Mouse (Mus musculus): ENCODE results near the gene Tomm40l. TPM values are rescaled to one million over a fixed set of nuclear protein-coding genes. Genes with fewer than 3 reads are reported as not detected.

Gene Tomm40l
- polyA plus RNA-seq, 2 experiments = 26.3 to 29.2 TPM

DNA sequence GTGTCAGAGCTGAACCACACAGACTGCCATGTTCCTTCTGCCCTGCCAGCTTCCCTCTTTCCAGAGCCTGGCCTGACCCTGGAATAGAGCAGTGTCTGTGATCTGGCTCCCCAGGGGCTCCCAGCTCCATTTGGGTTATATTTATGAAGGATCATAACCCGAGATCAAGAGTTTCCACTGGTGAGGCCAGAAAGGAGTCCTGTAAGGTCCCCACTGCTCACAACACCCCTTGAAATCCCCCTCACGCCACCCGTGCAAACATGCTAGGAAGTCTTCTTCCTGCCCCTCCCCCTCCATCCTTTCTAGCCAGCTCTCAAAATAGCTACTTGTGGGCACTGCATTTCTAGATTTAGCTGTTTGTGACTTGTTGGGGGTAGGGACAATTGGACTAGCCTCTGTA lies 38.7 kb downstream of the Tomm40l start:
- no peak for ATAC-seq (ENCODE audit: low FRiP score, low read depth)
- no peak overlapping the region for H3K4me3 ChIP-seq (replicated peaks; ENCODE audit: low read length)
- H3K27ac ChIP-seq (replicated peaks; ENCODE audit: low read depth, low read length) = no peak overlapping the region
- WGBS = 44% methylated on average over 3 of the region's 3 CpGs
- H3K4me1 ChIP-seq (ENCODE audit: control insufficient read depth, insufficient read depth, low read length) = peaks cover 6% of the 10 kb centered on the region
- H3K4me2 ChIP-seq (replicated peaks; ENCODE audit: low read depth, low read length, severe bottlenecking) = no peak overlapping the region
- no peaks in the 10 kb centered on the region for H3K9me3 ChIP-seq (ENCODE audit: control insufficient read depth, low read length)
- DNase-seq (ENCODE audit: low spot score) = no peak
- H3K27me3 ChIP-seq (ENCODE audit: control insufficient read depth, insufficient read depth, low read length) = no peaks in the 10 kb centered on the region
- H3K9ac ChIP-seq (ENCODE audit: low read depth, low read length, severe bottlenecking) = no peak overlapping the region
- H3K36me3 ChIP-seq (ENCODE audit: control insufficient read depth, insufficient read depth, low read length) = no peaks in the 10 kb centered on the region
- TF ChIP-seq POLR2A (IDR thresholded peaks at IDR 0.05; ENCODE audit: borderline replicate concordance, extremely low read depth, insufficient read depth, insufficient read length) = no peak

GRCm38 (mm10) chr1:171183025-171183424 lies 39.3 kb downstream of the Tomm40l start:
- no peaks in the 10 kb centered on the region for H3K9me3 ChIP-seq (ENCODE audit: control insufficient read depth, low read length)
- WGBS = 81% methylated on average over 3 of the region's 3 CpGs
- no peak overlapping the region for H3K9ac ChIP-seq (ENCODE audit: low read depth, low read length, severe bottlenecking)
- ATAC-seq (ENCODE audit: low FRiP score, low read depth) (no peak), DNase-seq (ENCODE audit: low spot score) (no peak)
- H3K4me1 ChIP-seq (ENCODE audit: control insufficient read depth, insufficient read depth, low read length) = peaks cover 4% of the 10 kb centered on the region; the same call in 1 of the 2 replicates
- H3K4me2 ChIP-seq (replicated peaks; ENCODE audit: low read depth, low read length, severe bottlenecking) = no peak overlapping the region
- no peak overlapping the region for H3K4me3 ChIP-seq (replicated peaks; ENCODE audit: low read length)
- no peaks in the 10 kb centered on the region for H3K27me3 ChIP-seq (ENCODE audit: control insufficient read depth, insufficient read depth, low read length)
- H3K36me3 ChIP-seq (ENCODE audit: control insufficient read depth, insufficient read depth, low read length) = no peaks in the 10 kb centered on the region
- H3K27ac ChIP-seq (replicated peaks; ENCODE audit: low read depth, low read length) = no peak overlapping the region
- TF ChIP-seq POLR2A (IDR thresholded peaks at IDR 0.05; ENCODE audit: borderline replicate concordance, extremely low read depth, insufficient read depth, insufficient read length) = no peak

GRCm38 (mm10) chr1:171179487-171180171 lies 42.7 kb downstream of the Tomm40l start:
- Histone ChIP-seq H3K4me2 (replicated peaks; ENCODE audit: low read depth, low read length, severe bottlenecking) (no peak overlapping the region), H3K36me3 (ENCODE audit: control insufficient read depth, insufficient read depth, low read length) (no peaks in the 10 kb centered on the region), H3K27me3 (ENCODE audit: control insufficient read depth, insufficient read depth, low read length) (no peaks in the 10 kb centered on the region), H3K4me1 (ENCODE audit: control insufficient read depth, insufficient read depth, low read length) (peaks cover 2% of the 10 kb centered on the region; the same call in 1 of the 2 replicates), H3K4me3 (replicated peaks; ENCODE audit: low read length) (no peak overlapping the region), H3K27ac (replicated peaks; ENCODE audit: low read depth, low read length) (no peak overlapping the region), H3K9me3 (ENCODE audit: control insufficient read depth, low read length) (no peaks in the 10 kb centered on the region), H3K9ac (ENCODE audit: low read depth, low read length, severe bottlenecking) (no peak overlapping the region)
- DNase-seq (ENCODE audit: low spot score) (no peak), ATAC-seq (ENCODE audit: low FRiP score, low read depth) (no peak)
- 84% methylated on average over 5 of the region's 5 CpGs for WGBS
- no peak for TF ChIP-seq POLR2A (IDR thresholded peaks at IDR 0.05; ENCODE audit: borderline replicate concordance, extremely low read depth, insufficient read depth, insufficient read length)

- no peak overlapping the region for H3K4me2 ChIP-seq (replicated peaks; ENCODE audit: low read depth, low read length, severe bottlenecking)
- H3K27me3 ChIP-seq (ENCODE audit: control insufficient read depth, insufficient read depth, low read length) = no peaks in the 10 kb centered on the region
- H3K9me3 ChIP-seq (ENCODE audit: control insufficient read depth, low read length) = no peaks in the 10 kb centered on the region
- no peak overlapping the region for H3K9ac ChIP-seq (ENCODE audit: low read depth, low read length, severe bottlenecking)
- ATAC-seq (ENCODE audit: low FRiP score, low read depth) (no peak), DNase-seq (ENCODE audit: low spot score) (no peak)
- no peak overlapping the region for H3K27ac ChIP-seq (replicated peaks; ENCODE audit: low read depth, low read length)
- H3K36me3 ChIP-seq (ENCODE audit: control insufficient read depth, insufficient read depth, low read length) = no peaks in the 10 kb centered on the region
- H3K4me1 ChIP-seq (ENCODE audit: control insufficient read depth, insufficient read depth, low read length) = no peaks in the 10 kb centered on the region
- WGBS = 94% methylated on average over 8 of the region's 8 CpGs
- H3K4me3 ChIP-seq (replicated peaks; ENCODE audit: low read length) = no peak overlapping the region
- TF ChIP-seq POLR2A (IDR thresholded peaks at IDR 0.05; ENCODE audit: borderline replicate concordance, extremely low read depth, insufficient read depth, insufficient read length) = no peak
These were observed 49.5 kb downstream of the Tomm40l start for GRCm38 (mm10) chr1:171172779-171173178.

DNA sequence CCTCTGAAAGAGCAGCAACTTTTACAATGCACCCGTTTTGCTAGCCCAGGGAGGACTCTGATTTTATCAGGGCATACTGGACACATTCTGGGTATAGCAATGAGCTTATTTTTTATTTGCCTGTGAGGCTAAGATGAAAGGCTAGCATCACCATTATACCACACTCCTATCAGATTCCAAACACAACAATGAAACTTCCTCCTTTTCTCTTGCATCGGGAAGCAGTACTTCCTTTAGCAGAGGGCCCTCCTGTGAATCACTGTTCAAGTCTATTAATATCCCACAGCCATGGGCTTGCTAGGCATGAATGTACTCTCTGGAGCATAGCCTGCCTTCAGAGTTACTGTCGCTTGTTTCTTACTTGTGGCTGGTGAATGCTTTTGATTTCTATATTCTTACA lies 51.2 kb downstream of the Tomm40l start:
- no peaks in the 10 kb centered on the region for H3K9me3 ChIP-seq (ENCODE audit: control insufficient read depth, low read length)
- no peaks in the 10 kb centered on the region for H3K4me1 ChIP-seq (ENCODE audit: control insufficient read depth, insufficient read depth, low read length)
- H3K4me3 ChIP-seq (replicated peaks; ENCODE audit: low read length) = no peak overlapping the region
- H3K9ac ChIP-seq (ENCODE audit: low read depth, low read length, severe bottlenecking) = no peak overlapping the region
- H3K27me3 ChIP-seq (ENCODE audit: control insufficient read depth, insufficient read depth, low read length) = no peaks in the 10 kb centered on the region
- H3K4me2 ChIP-seq (replicated peaks; ENCODE audit: low read depth, low read length, severe bottlenecking) = no peak overlapping the region
- 0 out of 2 replicates have a peak overlapping the region, but pooled peaks have one; percentile 19 for H3K27ac ChIP-seq (replicated peaks; ENCODE audit: low read depth, low read length)
- 50% methylated on average over 3 of the region's 3 CpGs for WGBS
- ATAC-seq (ENCODE audit: low FRiP score, low read depth) (no peak), DNase-seq (ENCODE audit: low spot score) (no peak)
- no peak for TF ChIP-seq POLR2A (IDR thresholded peaks at IDR 0.05; ENCODE audit: borderline replicate concordance, extremely low read depth, insufficient read depth, insufficient read length)
- no peaks in the 10 kb centered on the region for H3K36me3 ChIP-seq (ENCODE audit: control insufficient read depth, insufficient read depth, low read length)

All from limb, embryonic 14.5 days (tissue).